Mouse (Mus musculus) embryonic fibroblast, embryonic 13.5 days (primary cell): Measurements from ENCODE around the gene Pla1a. TPM values are rescaled to one million over a fixed set of nuclear protein-coding genes. Genes with fewer than 3 reads are reported as not detected.
"Not testable (repeated sequence)": the region's sequence is repeated elsewhere in the genome, so short reads cannot be mapped to it uniquely, and the experiment has no call there.

ENCODE experiments used
- H3K27ac ChIP-seq: 2 replicates; pipeline ENCODE4 v1.5.1; 2012; ENCODE audit warnings: low read length, control low read depth, inconsistent platforms; ENCODE audit not compliant: insufficient read depth
- H3K4me1 ChIP-seq: 2 replicates; pipeline ENCODE4 v1.6.1; 2011; ENCODE audit warnings: low read length; ENCODE audit not compliant: control insufficient read depth, insufficient read depth
- H3K4me3 ChIP-seq: 2 replicates; pipeline ENCODE4 v1.5.1; 2011; ENCODE audit warnings: mild to moderate bottlenecking, control low read depth, low read length; ENCODE audit not compliant: insufficient read depth
- CTCF ChIP-seq: IDR thresholded peaks from 2 replicates; pipeline ENCODE4 v1.5.1; 2011; ENCODE audit warnings: mild to moderate bottlenecking, control low read depth, low read length, moderate library complexity, borderline replicate concordance; ENCODE audit not compliant: insufficient read depth
- POLR2A ChIP-seq: IDR thresholded peaks from 2 replicates; pipeline ENCODE4 v1.6.1; 2011; ENCODE audit warnings: low read depth, mild to moderate bottlenecking, control low read depth, low read length, moderate library complexity
- polyA plus RNA-seq: library from polyadenylated mRNA; stranded (reverse); fragments of >200 nt; gene quantifications from 2 replicates; pipeline ENCODE4 v1.2.4, GENCODE M21; 2011; ENCODE audit warnings: low read depth; ENCODE audit not compliant: missing spikeins, insufficient read length

Pla1a gene
- polyA plus RNA-seq, 1 experiment = 1.2 TPM

GRCm38 (mm10) chr16:38451421-38452205 is 18.7 kb upstream of the Pla1a start:
- no peaks in the 10 kb centered on the region for H3K4me1 ChIP-seq
- H3K4me3 ChIP-seq = peak overlapping the region; percentile 72
- peak overlapping the region; percentile 42 for H3K27ac ChIP-seq
- TF ChIP-seq POLR2A (peak; percentile 31; the same call in 1 of the 2 replicates), CTCF (no peak)

DNA sequence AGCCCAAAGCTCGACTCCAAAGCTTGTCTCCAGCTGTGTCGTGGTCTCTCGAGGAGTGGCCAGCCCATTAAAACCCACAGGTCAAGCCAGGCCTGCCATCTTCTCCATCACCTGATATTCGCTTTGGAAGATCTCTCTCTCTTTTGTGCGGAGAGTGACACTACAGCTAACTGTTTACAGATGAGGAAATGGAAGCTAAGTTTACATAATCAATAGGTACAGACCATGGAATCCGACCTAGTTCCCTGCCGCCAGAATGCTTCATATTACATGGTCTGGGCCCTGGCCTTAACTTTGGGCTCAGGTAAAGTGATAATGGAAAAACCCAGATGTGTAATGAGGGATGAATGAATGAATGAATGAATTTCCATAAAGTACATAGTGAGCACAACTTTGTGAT is 17.8 kb upstream of the Pla1a start:
- no peak overlapping the region for H3K4me3 ChIP-seq
- TF ChIP-seq POLR2A = no peak
- TF ChIP-seq CTCF = no peak
- H3K27ac ChIP-seq = no peak overlapping the region
- H3K4me1 ChIP-seq = no peaks in the 10 kb centered on the region

DNA sequence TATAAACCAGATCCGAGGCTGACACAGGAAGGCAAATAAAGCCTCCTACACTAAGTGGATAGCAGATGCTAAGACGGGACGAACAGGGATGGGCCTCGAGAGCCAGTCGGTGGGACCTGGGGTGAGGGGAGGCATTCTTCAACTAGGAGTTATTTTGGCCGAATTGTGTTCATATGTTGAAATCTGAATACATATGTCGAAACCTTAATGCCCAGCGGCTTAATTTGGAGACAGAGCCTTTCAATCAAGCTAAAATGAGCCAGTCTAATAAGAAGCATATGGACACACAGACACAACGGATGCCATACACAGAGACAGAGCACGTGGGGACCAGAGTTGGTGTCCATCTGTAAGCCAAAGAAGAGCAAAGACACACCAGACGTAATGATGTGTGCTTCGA is 15.5 kb upstream of the Pla1a start:
- H3K27ac ChIP-seq = no peak overlapping the region
- no peaks in the 10 kb centered on the region for H3K4me1 ChIP-seq
- no peak for TF ChIP-seq POLR2A
- no peak for TF ChIP-seq CTCF
- no peak overlapping the region for H3K4me3 ChIP-seq

- TF ChIP-seq CTCF (no peak), POLR2A (no peak)
- Histone ChIP-seq H3K27ac (no peak overlapping the region), H3K4me3 (no peak overlapping the region), H3K4me1 (no peaks in the 10 kb centered on the region)
These were observed 14.4 kb upstream of the Pla1a start for GRCm38 (mm10) chr16:38447366-38447765.

- H3K4me3 ChIP-seq, H3K27ac ChIP-seq, H3K4me1 ChIP-seq: not testable (repeated sequence)
These were observed 13.2 kb upstream of the Pla1a start for GRCm38 (mm10) chr16:38446141-38446540.

DNA sequence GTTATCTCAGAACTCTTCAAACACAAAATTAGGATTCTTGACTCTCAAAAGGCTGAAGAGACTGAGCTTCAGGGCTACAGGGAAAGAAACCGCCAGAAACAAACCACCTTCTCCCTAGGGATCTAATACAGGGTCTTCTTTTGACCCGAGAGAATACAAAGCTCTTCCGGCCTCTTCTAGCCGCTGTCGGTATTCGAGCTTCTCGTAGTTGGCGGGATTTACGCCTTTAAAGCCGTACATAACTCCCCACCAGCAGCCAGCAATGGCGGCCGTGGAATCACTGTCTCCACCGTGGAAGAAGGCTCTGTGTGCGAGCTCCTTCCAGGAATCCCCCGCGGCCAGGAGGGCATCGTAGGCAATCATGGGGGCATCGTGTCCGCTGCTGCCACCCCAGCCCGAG is 12.6 kb upstream of the Pla1a start:
- Histone ChIP-seq H3K4me3 (no peak overlapping the region), H3K27ac (no peak overlapping the region), H3K4me1 (no peaks in the 10 kb centered on the region)
- TF ChIP-seq POLR2A (no peak), CTCF (no peak)

DNA sequence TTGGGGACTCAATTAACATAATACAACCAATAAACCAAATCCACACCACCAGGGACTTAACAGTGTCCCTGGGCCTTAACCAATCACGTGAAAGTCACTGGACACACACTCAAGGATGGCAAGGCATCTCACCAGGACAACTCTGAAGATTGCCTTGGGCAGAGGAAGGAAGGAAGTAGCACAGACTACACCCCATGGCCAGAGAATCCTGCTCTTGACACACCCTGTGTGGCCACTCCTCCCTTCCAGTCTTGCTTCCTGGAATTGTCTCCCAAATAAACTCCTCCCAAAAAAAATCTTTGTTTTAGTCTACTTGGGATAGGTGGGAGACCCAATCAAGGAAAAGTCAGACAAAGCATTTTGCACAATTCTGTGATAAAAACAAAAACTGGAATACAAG is 12.1 kb upstream of the Pla1a start:
- no peak overlapping the region for H3K27ac ChIP-seq
- TF ChIP-seq CTCF (no peak), POLR2A (no peak)
- no peak overlapping the region for H3K4me3 ChIP-seq
- H3K4me1 ChIP-seq = no peaks in the 10 kb centered on the region

DNA sequence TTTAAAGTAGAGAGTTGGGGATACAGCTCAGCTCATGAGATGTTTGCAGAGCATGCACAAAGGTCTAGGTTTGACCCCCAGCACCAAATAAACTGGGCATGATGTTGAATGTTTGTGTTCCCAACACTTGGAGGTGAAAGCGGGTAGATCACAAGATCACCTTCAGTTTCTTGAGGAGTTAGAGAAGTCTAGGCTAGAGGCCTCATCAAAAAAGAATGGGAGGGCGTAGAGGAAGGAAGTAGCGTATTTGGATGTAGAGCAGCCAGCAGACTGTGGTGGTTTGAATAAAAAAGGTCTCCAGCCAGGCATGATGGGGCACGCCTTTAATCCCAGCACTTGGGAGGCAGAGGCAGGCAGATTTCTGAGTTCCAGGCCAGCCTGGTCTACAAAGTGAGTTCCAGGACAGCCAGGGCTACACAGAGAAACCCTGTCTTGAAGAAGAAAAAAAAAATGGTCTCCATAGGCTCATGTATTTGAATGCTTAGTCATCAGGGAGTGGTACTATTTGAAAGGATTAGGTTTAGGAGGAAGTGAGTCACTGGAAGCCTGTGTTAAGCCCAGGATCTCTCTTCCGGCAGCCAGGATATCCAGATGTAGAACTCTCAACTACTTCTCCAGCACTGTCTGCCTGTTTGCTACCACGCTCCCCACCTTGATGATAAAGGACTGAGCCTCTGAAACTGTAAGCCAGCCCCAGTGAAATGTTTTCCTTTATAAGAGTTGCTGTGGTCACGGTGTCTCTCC is 10.9 kb upstream of the Pla1a start:
- TF ChIP-seq POLR2A (no peak), CTCF (no peak)
- no peak overlapping the region for H3K4me3 ChIP-seq
- no peak overlapping the region for H3K27ac ChIP-seq
- no peaks in the 10 kb centered on the region for H3K4me1 ChIP-seq

- H3K4me3 ChIP-seq = no peak overlapping the region
- TF ChIP-seq POLR2A (no peak), CTCF (no peak)
- H3K27ac ChIP-seq = peak overlapping the region; percentile 53
- H3K4me1 ChIP-seq = no peaks in the 10 kb centered on the region
These were observed 9.3 kb upstream of the Pla1a start for GRCm38 (mm10) chr16:38442216-38442615.

DNA sequence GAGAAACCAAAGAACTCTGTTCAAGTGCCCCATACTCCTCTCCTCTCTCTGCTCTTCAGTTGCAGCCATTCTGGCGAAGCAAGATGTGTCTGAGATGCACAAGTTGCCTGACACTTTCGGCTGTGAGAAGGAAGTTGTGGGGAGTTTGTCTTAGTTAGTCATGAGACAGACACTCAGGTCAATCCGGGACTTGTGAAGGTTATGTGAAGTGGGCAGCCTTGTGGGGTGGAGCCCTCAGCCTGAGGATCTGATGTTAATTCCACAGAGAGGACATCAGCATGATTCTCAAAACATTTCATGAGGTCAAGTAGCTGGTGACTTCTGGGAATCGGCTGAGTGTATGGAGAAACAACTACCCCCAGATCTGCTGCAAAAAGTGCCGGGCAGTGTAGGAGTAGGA is 8.7 kb upstream of the Pla1a start:
- TF ChIP-seq CTCF (no peak), POLR2A (no peak)
- Histone ChIP-seq H3K4me3 (no peak overlapping the region), H3K27ac (peak overlapping the region; percentile 53), H3K4me1 (no peaks in the 10 kb centered on the region)
